Mouse (Mus musculus) heart, postnatal 0 days (tissue): ENCODE data around the gene Nup210l.

Source experiments
- CTCF ChIP-seq: IDR thresholded peaks from 2 replicates; pipeline ENCODE4 v1.5.1; 2016; ENCODE audit warnings: antibody characterized with exemption, control low read depth, low read depth
- EP300 ChIP-seq: IDR thresholded peaks from 2 replicates; pipeline ENCODE4 v1.6.1; 2016; ENCODE audit warnings: antibody characterized with exemption, low read depth

GRCm38 (mm10) chr3:90086068-90086467 lies 17.9 kb upstream of the Nup210l start:
- no peak for TF ChIP-seq CTCF
- no peak for TF ChIP-seq EP300
